Mouse (Mus musculus): ENCODE measurements around the gene Def8. TPM values are rescaled to one million over a fixed set of nuclear protein-coding genes. Genes with fewer than 3 reads are reported as not detected.
"Not testable (repeated sequence)": the region's sequence is repeated elsewhere in the genome, so short reads cannot be mapped to it uniquely, and the experiment has no call there.

The Def8 gene
- polyA plus RNA-seq, 1 experiment: 13.5 TPM

DNA sequence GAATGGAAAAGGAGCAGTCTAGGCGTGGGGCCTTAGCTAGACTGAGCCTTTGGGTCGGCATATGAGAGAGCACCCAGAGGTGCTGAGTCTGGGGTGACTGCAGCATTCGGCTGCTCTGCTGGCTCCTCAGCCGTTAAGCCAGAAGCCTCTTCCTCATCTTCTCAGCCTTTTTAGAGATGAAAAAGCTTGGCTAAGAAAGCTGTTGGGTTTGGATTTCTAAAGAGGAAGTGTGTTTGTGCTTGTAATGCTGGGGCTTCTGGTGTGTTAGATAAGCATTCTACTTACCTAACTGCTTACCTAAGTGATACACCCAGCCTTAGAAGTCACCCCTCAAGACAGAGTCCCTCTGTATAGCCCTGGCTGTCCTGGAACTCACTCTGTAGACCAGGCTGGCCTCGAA, 27.5 kb downstream of the Def8 start:
- no peak for TF ChIP-seq POLR2A (IDR thresholded peaks at IDR 0.05; ENCODE audit: low read depth, low read length)
- TF ChIP-seq CTCF (IDR thresholded peaks at IDR 0.05; ENCODE audit: extremely low read depth, insufficient read depth, insufficient read length, insufficient replicate concordance): no peak
- H3K27me3 ChIP-seq (ENCODE audit: control insufficient read depth, insufficient read depth, low read length): no peaks in the 10 kb centered on the region
- H3K27ac ChIP-seq (ENCODE audit: insufficient read depth, low read length): no peak overlapping the region
- no peak for DNase-seq (ENCODE audit: low read depth in 1 of 2, low spot score in 2 of 2)
- H3K4me1 ChIP-seq (ENCODE audit: control insufficient read depth, insufficient read depth, insufficient read length): no peaks in the 10 kb centered on the region
- peaks cover 8% of the 10 kb centered on the region for H3K36me3 ChIP-seq (ENCODE audit: control insufficient read depth, insufficient read depth, low read length)
- WGBS: 22% methylated on average over 5 of the region's 5 CpGs
- H3K4me3 ChIP-seq (ENCODE audit: extremely low read depth, insufficient read depth, insufficient read length): no peak overlapping the region

GRCm38 (mm10) chr8:123451747-123452146, 28.4 kb downstream of the Def8 start:
- not testable (repeated sequence) for H3K36me3 ChIP-seq (ENCODE audit: control insufficient read depth, insufficient read depth, low read length); H3K27ac ChIP-seq (ENCODE audit: insufficient read depth, low read length); H3K4me1 ChIP-seq (ENCODE audit: control insufficient read depth, insufficient read depth, insufficient read length); DNase-seq (ENCODE audit: low read depth in 1 of 2, low spot score in 2 of 2); H3K27me3 ChIP-seq (ENCODE audit: control insufficient read depth, insufficient read depth, low read length); H3K4me3 ChIP-seq (ENCODE audit: extremely low read depth, insufficient read depth, insufficient read length)
- 85% methylated on average over 12 of the region's 12 CpGs for WGBS

DNA sequence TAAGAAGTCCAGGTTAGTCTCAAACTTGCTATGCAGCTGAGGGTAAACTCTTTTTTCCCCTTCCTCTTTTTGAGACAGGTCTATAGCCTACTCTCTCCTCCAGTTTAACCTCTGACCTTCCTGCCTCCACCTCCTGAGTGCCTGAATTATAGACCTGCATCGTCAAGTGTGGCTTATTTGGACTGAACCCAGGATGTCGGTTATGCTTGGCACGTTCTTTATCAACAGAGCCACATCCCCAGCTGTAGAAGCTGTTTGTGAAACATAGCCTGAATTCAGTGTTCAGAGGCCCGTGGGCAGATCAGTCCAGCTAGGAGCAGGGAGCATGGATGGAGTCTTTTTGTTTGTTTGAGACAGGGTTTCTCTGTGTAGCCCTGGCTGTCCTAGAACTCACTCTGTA, 28.8 kb downstream of the Def8 start:
- Histone ChIP-seq H3K36me3 (ENCODE audit: control insufficient read depth, insufficient read depth, low read length) (peaks cover 9% of the 10 kb centered on the region), H3K4me1 (ENCODE audit: control insufficient read depth, insufficient read depth, insufficient read length) (no peaks in the 10 kb centered on the region), H3K27ac (ENCODE audit: insufficient read depth, low read length) (no peak overlapping the region), H3K4me3 (ENCODE audit: extremely low read depth, insufficient read depth, insufficient read length) (no peak overlapping the region), H3K27me3 (ENCODE audit: control insufficient read depth, insufficient read depth, low read length) (no peaks in the 10 kb centered on the region)
- DNase-seq (ENCODE audit: low read depth in 1 of 2, low spot score in 2 of 2): no peak
- TF ChIP-seq POLR2A (IDR thresholded peaks at IDR 0.05; ENCODE audit: low read depth, low read length) (no peak), CTCF (IDR thresholded peaks at IDR 0.05; ENCODE audit: extremely low read depth, insufficient read depth, insufficient read length, insufficient replicate concordance) (no peak)
- 29% methylated on average over 4 of the region's 4 CpGs for WGBS

GRCm38 (mm10) chr8:123453291-123453690, 30.0 kb downstream of the Def8 start:
- no peaks in the 10 kb centered on the region for H3K27me3 ChIP-seq (ENCODE audit: control insufficient read depth, insufficient read depth, low read length)
- no peaks in the 10 kb centered on the region for H3K4me1 ChIP-seq (ENCODE audit: control insufficient read depth, insufficient read depth, insufficient read length)
- DNase-seq (ENCODE audit: low read depth in 1 of 2, low spot score in 2 of 2): no peak
- peaks cover 11% of the 10 kb centered on the region for H3K36me3 ChIP-seq (ENCODE audit: control insufficient read depth, insufficient read depth, low read length)
- 79% methylated on average over 7 of the region's 7 CpGs for WGBS
- TF ChIP-seq POLR2A (IDR thresholded peaks at IDR 0.05; ENCODE audit: low read depth, low read length) (no peak), CTCF (IDR thresholded peaks at IDR 0.05; ENCODE audit: extremely low read depth, insufficient read depth, insufficient read length, insufficient replicate concordance) (no peak)
- H3K27ac ChIP-seq (ENCODE audit: insufficient read depth, low read length): no peak overlapping the region
- H3K4me3 ChIP-seq (ENCODE audit: extremely low read depth, insufficient read depth, insufficient read length): no peak overlapping the region

DNA sequence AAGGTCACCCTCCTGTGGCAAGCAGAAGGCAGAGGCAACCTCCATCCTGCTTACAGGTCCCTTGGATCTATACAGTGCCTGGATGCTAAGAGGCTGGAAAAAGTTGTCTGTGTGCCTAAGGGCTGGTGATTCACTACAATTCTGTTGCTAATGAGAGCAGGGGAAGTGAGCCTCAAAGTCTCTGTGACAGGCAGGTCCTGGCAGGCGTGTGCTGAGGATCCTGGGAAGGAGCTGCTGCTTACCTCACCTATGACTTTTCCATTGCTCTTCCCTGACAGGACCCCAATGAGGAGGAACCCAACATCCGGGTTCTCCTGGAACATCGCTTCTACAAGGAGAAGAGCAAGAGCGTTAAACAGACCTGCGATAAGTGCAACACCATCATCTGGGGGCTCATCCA, 30.6 kb downstream of the Def8 start:
- H3K4me1 ChIP-seq (ENCODE audit: control insufficient read depth, insufficient read depth, insufficient read length): no peaks in the 10 kb centered on the region
- TF ChIP-seq POLR2A (IDR thresholded peaks at IDR 0.05; ENCODE audit: low read depth, low read length) (no peak), CTCF (IDR thresholded peaks at IDR 0.05; ENCODE audit: extremely low read depth, insufficient read depth, insufficient read length, insufficient replicate concordance) (no peak)
- peaks cover 12% of the 10 kb centered on the region for H3K36me3 ChIP-seq (ENCODE audit: control insufficient read depth, insufficient read depth, low read length)
- no peak overlapping the region for H3K4me3 ChIP-seq (ENCODE audit: extremely low read depth, insufficient read depth, insufficient read length)
- WGBS: 94% methylated on average over 5 of the region's 5 CpGs
- no peak overlapping the region for H3K27ac ChIP-seq (ENCODE audit: insufficient read depth, low read length)
- DNase-seq (ENCODE audit: low read depth in 1 of 2, low spot score in 2 of 2): no peak
- H3K27me3 ChIP-seq (ENCODE audit: control insufficient read depth, insufficient read depth, low read length): no peaks in the 10 kb centered on the region

- whole genome bisulfite sequencing: 85% methylated on average over 6 of the region's 6 CpGs
- TF ChIP-seq POLR2A (IDR thresholded peaks at IDR 0.05; ENCODE audit: low read depth, low read length) (no peak), CTCF (IDR thresholded peaks at IDR 0.05; ENCODE audit: extremely low read depth, insufficient read depth, insufficient read length, insufficient replicate concordance) (no peak)
- H3K4me1 ChIP-seq (ENCODE audit: control insufficient read depth, insufficient read depth, insufficient read length): no peaks in the 10 kb centered on the region
- H3K4me3 ChIP-seq (ENCODE audit: extremely low read depth, insufficient read depth, insufficient read length): no peak overlapping the region
- no peak overlapping the region for H3K27ac ChIP-seq (ENCODE audit: insufficient read depth, low read length)
- H3K36me3 ChIP-seq (ENCODE audit: control insufficient read depth, insufficient read depth, low read length): peaks cover 15% of the 10 kb centered on the region
- H3K27me3 ChIP-seq (ENCODE audit: control insufficient read depth, insufficient read depth, low read length): no peaks in the 10 kb centered on the region
- DNase-seq (ENCODE audit: low read depth in 1 of 2, low spot score in 2 of 2): no peak
These were observed 31.2 kb downstream of the Def8 start for GRCm38 (mm10) chr8:123454559-123454958.

DNA sequence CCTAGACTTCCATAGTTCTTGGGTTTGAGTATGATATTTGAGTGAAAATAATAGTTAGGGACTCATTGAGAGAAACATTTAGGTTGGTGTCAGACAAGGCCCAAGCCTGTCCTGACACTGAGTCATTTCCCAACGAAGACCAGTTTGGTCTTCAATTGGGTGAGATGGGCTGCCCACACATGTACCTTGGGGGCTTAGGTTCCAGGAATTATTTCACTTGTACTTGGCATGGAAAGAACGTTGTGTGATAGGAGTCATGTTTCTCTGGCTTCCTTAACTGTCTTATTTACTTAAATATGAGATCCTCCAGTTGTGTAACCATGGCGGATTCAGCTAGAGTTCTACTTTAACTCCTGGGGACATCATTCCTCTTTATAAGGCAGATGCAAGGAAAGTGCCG, 40.3 kb downstream of the Def8 start:
- Histone ChIP-seq H3K27ac (ENCODE audit: insufficient read depth, low read length) (no peak overlapping the region), H3K36me3 (ENCODE audit: control insufficient read depth, insufficient read depth, low read length) (peaks cover 8% of the 10 kb centered on the region), H3K4me1 (ENCODE audit: control insufficient read depth, insufficient read depth, insufficient read length) (no peaks in the 10 kb centered on the region), H3K27me3 (ENCODE audit: control insufficient read depth, insufficient read depth, low read length) (no peaks in the 10 kb centered on the region), H3K4me3 (ENCODE audit: extremely low read depth, insufficient read depth, insufficient read length) (no peak overlapping the region)
- 91% methylated on average over 4 of the region's 4 CpGs for WGBS
- no peak for DNase-seq (ENCODE audit: low read depth in 1 of 2, low spot score in 2 of 2)
- no peak for TF ChIP-seq CTCF (IDR thresholded peaks at IDR 0.05; ENCODE audit: extremely low read depth, insufficient read depth, insufficient read length, insufficient replicate concordance)
- TF ChIP-seq POLR2A (IDR thresholded peaks at IDR 0.05; ENCODE audit: low read depth, low read length): no peak

All from spleen, adult 2 months (tissue).